Mouse (Mus musculus): ENCODE results near the gene Eml4. TPM values are rescaled to one million over a fixed set of nuclear protein-coding genes. Genes with fewer than 3 reads are reported as not detected.

The Eml4 gene
- polyA plus RNA-seq, 1 experiment: 0.95 TPM

- Histone ChIP-seq H3K36me3 (replicated peaks; ENCODE audit: low read length) (peaks cover 6% of the 10 kb centered on the region), H3K4me3 (replicated peaks) (no peak overlapping the region), H3K4me1 (peaks cover 52% of the 10 kb centered on the region), H3K9me3 (no peaks in the 10 kb centered on the region), H3K27me3 (replicated peaks) (no peaks in the 10 kb centered on the region)
- TF ChIP-seq GATA1 (IDR thresholded peaks at IDR 0.05; ENCODE audit: borderline replicate concordance, low read length) (no peak), FLI1 (IDR thresholded peaks at IDR 0.05; ENCODE audit: low read length) (no peak)
These were observed 9.2 kb downstream of the Eml4 start for GRCm38 (mm10) chr17:83359934-83360333.

- TF ChIP-seq GATA1 (IDR thresholded peaks at IDR 0.05; ENCODE audit: borderline replicate concordance, low read length) (no peak), FLI1 (IDR thresholded peaks at IDR 0.05; ENCODE audit: low read length) (no peak)
- H3K9me3 ChIP-seq: no peaks in the 10 kb centered on the region
- peaks cover 6% of the 10 kb centered on the region for H3K36me3 ChIP-seq (replicated peaks; ENCODE audit: low read length)
- peaks cover 50% of the 10 kb centered on the region for H3K4me1 ChIP-seq
- no peaks in the 10 kb centered on the region for H3K27me3 ChIP-seq (replicated peaks)
- no peak overlapping the region for H3K4me3 ChIP-seq (replicated peaks)
These were observed 10.2 kb downstream of the Eml4 start for GRCm38 (mm10) chr17:83360796-83361566.

GRCm38 (mm10) chr17:83363081-83363480, 12.3 kb downstream of the Eml4 start:
- Histone ChIP-seq H3K4me3 (replicated peaks) (no peak overlapping the region), H3K9me3 (peaks cover 11% of the 10 kb centered on the region; the same call in 1 of the 2 replicates), H3K27me3 (replicated peaks) (no peaks in the 10 kb centered on the region), H3K36me3 (replicated peaks; ENCODE audit: low read length) (peaks cover 21% of the 10 kb centered on the region), H3K4me1 (peaks cover 51% of the 10 kb centered on the region)
- TF ChIP-seq GATA1 (IDR thresholded peaks at IDR 0.05; ENCODE audit: borderline replicate concordance, low read length): no peak
- TF ChIP-seq FLI1 (IDR thresholded peaks at IDR 0.05; ENCODE audit: low read length): no peak

- no peaks in the 10 kb centered on the region for H3K27me3 ChIP-seq (replicated peaks)
- H3K4me3 ChIP-seq (replicated peaks): no peak overlapping the region
- H3K9me3 ChIP-seq: peaks cover 13% of the 10 kb centered on the region; the same call in 1 of the 2 replicates
- peaks cover 28% of the 10 kb centered on the region for H3K36me3 ChIP-seq (replicated peaks; ENCODE audit: low read length)
- peaks cover 43% of the 10 kb centered on the region for H3K4me1 ChIP-seq
- TF ChIP-seq GATA1 (IDR thresholded peaks at IDR 0.05; ENCODE audit: borderline replicate concordance, low read length) (no peak), FLI1 (IDR thresholded peaks at IDR 0.05; ENCODE audit: low read length) (no peak)
These were observed 13.6 kb downstream of the Eml4 start for GRCm38 (mm10) chr17:83364296-83364695.

GRCm38 (mm10) chr17:83365130-83365529, 14.4 kb downstream of the Eml4 start:
- H3K4me1 ChIP-seq: peaks cover 34% of the 10 kb centered on the region

GRCm38 (mm10) chr17:83365614-83366355, 15.1 kb downstream of the Eml4 start:
- no peaks in the 10 kb centered on the region for H3K27me3 ChIP-seq (replicated peaks)
- H3K4me1 ChIP-seq: peaks cover 29% of the 10 kb centered on the region
- peaks cover 13% of the 10 kb centered on the region; the same call in 1 of the 2 replicates for H3K9me3 ChIP-seq
- TF ChIP-seq FLI1 (IDR thresholded peaks at IDR 0.05; ENCODE audit: low read length): no peak
- TF ChIP-seq GATA1 (IDR thresholded peaks at IDR 0.05; ENCODE audit: borderline replicate concordance, low read length): no peak
- no peak overlapping the region for H3K4me3 ChIP-seq (replicated peaks)
- H3K36me3 ChIP-seq (replicated peaks; ENCODE audit: low read length): peaks cover 26% of the 10 kb centered on the region

More at GRCm38 (mm10) chr17:83365130-83365529, 14.4 kb downstream of the Eml4 start:
- no peaks in the 10 kb centered on the region for H3K27me3 ChIP-seq (replicated peaks)
- TF ChIP-seq GATA1 (IDR thresholded peaks at IDR 0.05; ENCODE audit: borderline replicate concordance, low read length) (no peak), FLI1 (IDR thresholded peaks at IDR 0.05; ENCODE audit: low read length) (no peak)
- H3K9me3 ChIP-seq: peaks cover 13% of the 10 kb centered on the region; the same call in 1 of the 2 replicates
- peaks cover 28% of the 10 kb centered on the region for H3K36me3 ChIP-seq (replicated peaks; ENCODE audit: low read length)
- H3K4me3 ChIP-seq (replicated peaks): no peak overlapping the region

- TF ChIP-seq GATA1 (IDR thresholded peaks at IDR 0.05; ENCODE audit: borderline replicate concordance, low read length) (no peak), FLI1 (IDR thresholded peaks at IDR 0.05; ENCODE audit: low read length) (no peak)
- Histone ChIP-seq H3K27me3 (replicated peaks) (no peaks in the 10 kb centered on the region), H3K4me3 (replicated peaks) (no peak overlapping the region), H3K4me1 (peaks cover 18% of the 10 kb centered on the region; the same call in 1 of the 2 replicates), H3K36me3 (replicated peaks; ENCODE audit: low read length) (peaks cover 29% of the 10 kb centered on the region), H3K9me3 (peaks cover 15% of the 10 kb centered on the region; the same call in 1 of the 2 replicates)
These were observed 16.7 kb downstream of the Eml4 start for GRCm38 (mm10) chr17:83367387-83367786.

GRCm38 (mm10) chr17:83374123-83374522, 23.4 kb downstream of the Eml4 start:
- Histone ChIP-seq H3K36me3 (replicated peaks; ENCODE audit: low read length) (peaks cover 11% of the 10 kb centered on the region), H3K9me3 (0 out of 2 replicates have a peak, but pooled peaks cover 2% of the 10 kb centered on the region), H3K27me3 (replicated peaks) (no peaks in the 10 kb centered on the region), H3K4me3 (replicated peaks) (no peak overlapping the region), H3K4me1 (peaks cover 3% of the 10 kb centered on the region)
- TF ChIP-seq GATA1 (IDR thresholded peaks at IDR 0.05; ENCODE audit: borderline replicate concordance, low read length): no peak
- no peak for TF ChIP-seq FLI1 (IDR thresholded peaks at IDR 0.05; ENCODE audit: low read length)

- Histone ChIP-seq H3K4me1 (peaks cover 8% of the 10 kb centered on the region), H3K9me3 (0 out of 2 replicates have a peak, but pooled peaks cover 2% of the 10 kb centered on the region), H3K4me3 (replicated peaks) (no peak overlapping the region), H3K27me3 (replicated peaks) (no peaks in the 10 kb centered on the region), H3K36me3 (replicated peaks; ENCODE audit: low read length) (peaks cover 11% of the 10 kb centered on the region)
- TF ChIP-seq GATA1 (IDR thresholded peaks at IDR 0.05; ENCODE audit: borderline replicate concordance, low read length): no peak
- no peak for TF ChIP-seq FLI1 (IDR thresholded peaks at IDR 0.05; ENCODE audit: low read length)
These were observed 25.1 kb downstream of the Eml4 start for GRCm38 (mm10) chr17:83375848-83376247.

Data from megakaryocyte, embryonic 14.5 days (primary cell).